Mouse (Mus musculus): ENCODE data around the gene Arnt2.

Gene Arnt2

DNA sequence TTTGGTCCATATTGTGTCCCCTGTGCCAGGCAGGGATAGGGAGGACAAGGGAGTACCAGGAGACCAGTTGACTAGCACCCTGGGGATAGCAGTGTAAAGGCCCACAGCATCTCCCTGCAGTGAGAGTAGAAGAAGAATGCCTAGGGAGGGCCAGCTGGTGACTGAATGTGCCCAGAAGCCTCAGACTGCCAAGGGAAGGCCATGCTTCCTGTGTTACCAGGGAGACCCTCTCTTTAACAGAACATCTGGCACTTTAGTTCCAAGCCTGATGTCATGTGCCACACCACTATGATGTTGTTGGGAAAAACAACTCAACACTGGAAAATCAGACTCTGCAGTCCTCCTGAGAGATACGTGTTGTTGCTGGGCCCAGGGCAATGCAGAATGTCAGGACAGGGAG lies 12.7 kb downstream of the Arnt2 start:
- DNase-seq (ENCODE audit: low spot score in 2 of 2): no peak

DNA sequence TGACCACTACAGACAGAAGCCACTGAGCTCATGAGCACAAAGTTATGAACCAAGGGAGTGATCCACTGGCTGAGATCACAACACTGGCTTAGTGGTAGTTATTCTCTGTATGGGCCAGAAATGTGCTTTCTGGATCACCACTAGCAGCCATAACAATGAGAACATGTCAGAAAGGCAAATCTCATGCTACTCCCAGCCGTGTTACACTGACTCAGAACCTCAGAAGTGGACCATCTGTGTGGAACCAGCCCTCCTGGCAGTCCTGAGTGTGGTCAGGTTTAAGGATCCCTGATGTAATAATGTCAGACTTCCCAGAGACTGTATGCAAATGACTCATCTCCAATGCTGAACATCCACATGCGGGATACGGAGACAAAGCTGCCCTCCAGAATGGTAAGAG lies 13.4 kb downstream of the Arnt2 start:
- DNase-seq (ENCODE audit: low spot score in 2 of 2): no peak

DNA sequence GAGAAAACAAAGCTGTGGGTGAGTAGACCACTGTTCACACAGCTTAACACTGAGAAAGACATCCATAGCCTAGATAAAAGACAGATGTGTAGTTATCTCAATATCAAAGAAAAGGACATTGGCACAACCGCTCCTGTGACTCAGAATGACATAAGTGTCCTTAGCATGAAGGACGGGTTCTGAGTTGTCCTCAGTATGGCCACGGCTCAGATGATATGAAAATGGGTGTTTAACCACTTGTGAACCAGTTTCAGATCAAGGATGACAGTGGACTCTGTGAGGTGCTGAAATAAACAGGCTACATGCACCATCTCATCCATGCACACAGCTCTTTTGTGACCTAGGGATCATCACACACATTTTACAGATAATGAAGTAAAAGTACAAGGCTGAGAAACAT lies 22.1 kb downstream of the Arnt2 start:
- no peak for DNase-seq (ENCODE audit: low spot score in 2 of 2)

DNA sequence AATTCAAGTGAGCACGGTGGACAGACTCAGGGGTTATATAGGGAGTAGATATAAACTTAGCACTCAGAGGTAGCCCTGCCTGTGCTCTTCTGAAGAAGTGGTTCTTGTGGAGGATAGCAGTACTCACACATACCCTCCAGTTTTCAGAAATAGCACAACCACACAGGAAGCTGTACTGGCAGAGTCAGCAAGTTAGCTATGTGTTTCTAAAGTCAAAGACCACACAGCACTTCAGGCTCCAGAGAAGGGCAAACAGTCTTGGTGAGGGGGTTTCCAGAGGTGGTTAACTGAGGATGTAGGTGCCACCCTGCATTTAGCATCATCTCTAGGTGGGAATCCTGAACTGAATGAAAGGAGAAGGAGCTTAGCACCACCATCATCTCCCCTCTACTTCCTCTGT lies 23.5 kb downstream of the Arnt2 start:
- no peak for DNase-seq (ENCODE audit: low spot score in 2 of 2)

DNA sequence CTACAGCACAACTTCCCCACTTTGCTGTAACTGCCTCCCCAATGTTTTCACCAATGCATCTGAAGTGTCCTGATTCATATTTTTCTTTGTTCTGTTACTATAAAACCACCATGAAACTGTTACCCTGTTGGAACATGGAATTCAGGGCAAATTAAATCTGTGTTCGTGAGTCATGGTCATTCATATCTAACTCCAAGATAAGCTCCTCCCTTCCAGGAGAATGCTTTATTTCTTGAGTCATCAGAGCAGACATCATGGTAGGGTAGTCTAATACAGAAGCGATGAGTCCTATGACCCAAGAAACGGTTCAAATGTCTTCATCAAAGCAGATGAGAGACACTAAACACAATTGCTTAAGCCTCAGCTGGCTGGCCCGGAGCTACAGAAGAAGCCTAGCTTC lies 25.2 kb downstream of the Arnt2 start:
- DNase-seq (ENCODE audit: low spot score in 2 of 2): no peak

DNA sequence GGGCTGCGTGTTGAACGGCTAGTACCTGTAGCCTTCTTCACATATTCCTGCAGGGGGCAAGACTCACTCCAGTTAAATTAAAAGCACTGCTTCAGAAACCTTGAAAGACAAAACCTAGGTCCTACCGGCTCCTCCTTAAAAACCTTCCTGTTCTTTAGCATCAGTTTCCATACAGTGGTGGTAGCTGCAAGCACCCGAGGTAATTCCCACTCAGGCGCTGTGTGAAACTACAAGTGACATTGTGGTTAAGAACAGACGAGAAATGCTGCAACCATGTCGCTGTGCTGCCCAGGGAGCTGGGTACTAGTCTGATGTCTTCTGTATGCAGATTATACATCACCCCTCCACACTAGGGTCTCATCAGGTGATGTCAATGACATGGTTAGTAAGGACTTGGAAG lies 25.9 kb downstream of the Arnt2 start:
- no peak for DNase-seq (ENCODE audit: low spot score in 2 of 2)

DNA sequence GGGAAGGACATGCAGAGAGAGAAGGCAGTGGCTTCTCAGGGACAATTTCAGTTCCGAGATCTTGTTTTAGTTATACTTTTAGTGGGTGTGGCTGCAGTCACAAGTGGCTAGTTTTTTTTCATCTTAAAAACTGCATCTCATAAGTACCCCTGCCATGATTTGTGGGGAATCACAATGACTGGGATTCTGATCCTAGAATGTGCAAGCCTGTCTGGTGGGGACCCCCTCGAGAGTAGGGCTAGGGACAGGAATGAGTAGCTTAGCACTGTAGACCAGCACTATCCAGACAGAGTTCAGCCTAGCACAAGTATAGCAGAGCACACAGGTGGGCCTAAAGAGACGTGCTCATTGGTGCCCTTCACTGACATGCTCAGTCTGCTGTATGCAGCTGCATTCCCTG lies 27.6 kb downstream of the Arnt2 start:
- no peak for DNase-seq (ENCODE audit: low spot score in 2 of 2)

DNA sequence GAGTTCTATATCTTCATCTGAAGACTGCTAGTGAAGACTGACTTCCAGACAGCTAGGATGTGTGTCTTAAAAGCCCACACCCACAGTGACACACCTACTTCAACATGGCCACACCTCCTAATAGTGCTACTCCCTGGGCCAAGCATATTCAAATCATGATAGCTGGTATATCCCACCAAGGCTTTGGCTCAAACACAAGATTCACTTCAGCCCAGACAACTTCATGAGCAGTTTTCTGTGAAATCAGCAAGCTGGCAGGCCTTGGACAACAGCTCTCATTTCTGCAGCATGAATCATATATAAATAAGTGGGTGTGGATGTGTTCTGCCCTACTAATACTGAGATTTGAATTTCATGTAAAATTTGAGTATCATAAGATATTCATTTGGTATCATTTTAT lies 29.2 kb downstream of the Arnt2 start:
- no peak for DNase-seq (ENCODE audit: low spot score in 2 of 2)

DNA sequence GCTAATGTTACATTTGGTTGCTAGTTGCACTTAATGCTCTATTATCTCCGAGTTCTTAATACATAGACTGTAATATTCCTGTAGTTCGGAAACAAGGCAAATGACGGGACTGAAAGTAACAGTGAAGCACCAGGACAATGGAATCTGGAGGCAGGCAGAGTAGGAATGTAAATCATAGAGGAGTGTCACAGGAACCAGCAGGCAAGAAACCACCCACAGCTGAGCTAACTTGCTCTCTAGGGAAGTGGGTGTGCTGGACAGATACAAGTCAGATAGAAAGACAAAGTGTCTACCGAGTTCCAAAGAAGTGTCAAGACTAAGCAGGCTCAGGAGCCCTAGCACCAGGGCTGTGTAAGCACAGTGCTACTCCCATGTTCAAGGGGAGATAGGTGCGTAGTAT lies 32.6 kb downstream of the Arnt2 start:
- no peak for DNase-seq (ENCODE audit: low spot score in 2 of 2)

DNA sequence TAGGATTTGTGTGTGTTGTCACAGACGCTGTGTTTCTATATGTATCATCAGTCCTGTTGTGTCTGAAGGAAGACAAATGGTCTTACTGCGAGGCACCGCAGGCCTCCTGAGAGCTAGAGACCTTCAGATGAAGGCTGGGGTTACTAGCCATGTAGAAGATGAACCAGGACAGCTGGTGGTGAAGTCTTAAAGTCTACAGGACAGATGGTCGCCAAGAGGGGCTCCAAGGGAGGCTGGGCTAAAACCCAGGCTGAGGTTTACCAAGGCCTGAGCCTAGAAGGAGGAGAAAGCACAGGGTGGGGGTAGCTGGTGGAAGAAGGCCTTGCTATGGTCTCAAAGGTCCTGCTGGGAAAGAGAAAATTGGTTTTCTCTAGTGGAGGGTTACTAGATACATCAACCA lies 36.3 kb downstream of the Arnt2 start:
- no peak for DNase-seq (ENCODE audit: low spot score in 2 of 2)

DNA sequence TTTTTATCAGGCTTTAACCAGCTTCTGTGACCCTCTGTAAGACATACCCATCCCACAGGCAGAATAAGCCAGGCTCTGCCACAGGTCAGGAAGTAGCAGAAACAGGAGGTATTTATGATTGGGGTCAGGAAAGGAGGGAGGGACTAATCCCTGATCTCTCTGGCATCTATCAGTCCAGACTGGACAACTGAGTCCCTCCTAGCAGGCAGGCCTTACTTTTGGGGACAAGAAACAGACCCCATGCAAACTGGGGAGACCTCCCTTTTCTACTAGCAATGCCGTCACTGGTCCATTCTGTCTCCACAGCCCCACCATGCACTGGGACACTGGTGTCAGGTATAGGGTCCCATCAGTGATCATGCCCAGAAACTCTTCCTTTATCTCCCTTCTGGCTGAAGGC lies 37.1 kb downstream of the Arnt2 start:
- no peak for DNase-seq (ENCODE audit: low spot score in 2 of 2)

DNA sequence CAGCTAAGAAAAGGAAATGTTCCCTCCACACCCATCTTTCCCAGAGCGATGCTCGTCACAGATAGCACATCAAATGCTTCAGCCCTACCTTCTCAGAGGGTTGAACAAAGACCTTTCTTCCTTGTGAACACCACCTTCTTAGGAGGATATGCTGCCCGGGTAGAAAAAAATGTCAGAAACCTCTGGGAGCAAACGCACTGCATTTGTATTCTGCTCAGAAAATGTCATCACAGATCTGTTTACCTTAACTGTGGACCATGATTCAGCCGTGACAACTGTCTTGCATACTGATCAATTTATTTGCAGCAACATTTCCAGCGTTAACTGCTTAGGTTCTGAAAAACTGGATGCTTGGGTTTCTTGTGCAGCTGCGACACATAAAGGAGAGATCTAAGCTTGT lies 37.7 kb downstream of the Arnt2 start:
- DNase-seq (ENCODE audit: low spot score in 2 of 2): no peak

DNA sequence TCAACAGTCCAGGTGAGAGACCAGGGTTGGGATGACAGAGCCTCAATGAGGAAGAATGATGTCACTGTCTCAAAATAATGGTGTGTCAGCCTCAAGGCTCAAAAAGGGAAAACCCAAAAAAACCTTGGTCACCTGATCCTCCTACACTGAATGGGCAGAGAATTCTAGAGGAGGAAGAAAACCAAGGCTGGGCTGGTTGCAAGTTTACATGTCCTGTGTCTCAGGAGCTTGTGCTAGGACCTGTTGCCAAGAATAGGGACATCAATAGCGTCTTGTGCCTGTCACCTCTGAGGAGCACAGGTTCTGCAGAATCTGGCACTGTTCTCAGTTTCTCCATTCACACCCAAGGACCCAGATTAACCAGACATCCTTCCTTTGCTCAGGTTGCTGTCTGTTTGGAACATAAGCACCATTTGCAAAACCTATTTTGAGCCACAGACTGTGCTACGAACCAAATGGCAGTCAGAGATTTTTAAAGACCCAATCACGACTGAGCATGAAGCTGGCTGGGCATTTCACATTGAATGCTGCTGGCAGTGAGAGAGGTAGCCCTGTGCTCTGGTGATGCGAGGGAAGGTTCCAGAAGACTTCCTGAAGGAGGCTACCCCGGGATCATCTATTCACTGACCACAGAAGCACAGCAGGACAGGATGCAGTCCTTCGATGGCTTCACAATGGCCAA lies 38.9 kb downstream of the Arnt2 start:
- DNase-seq (ENCODE audit: low spot score in 2 of 2): peak in 1 of 2 experiments; percentile 40

DNA sequence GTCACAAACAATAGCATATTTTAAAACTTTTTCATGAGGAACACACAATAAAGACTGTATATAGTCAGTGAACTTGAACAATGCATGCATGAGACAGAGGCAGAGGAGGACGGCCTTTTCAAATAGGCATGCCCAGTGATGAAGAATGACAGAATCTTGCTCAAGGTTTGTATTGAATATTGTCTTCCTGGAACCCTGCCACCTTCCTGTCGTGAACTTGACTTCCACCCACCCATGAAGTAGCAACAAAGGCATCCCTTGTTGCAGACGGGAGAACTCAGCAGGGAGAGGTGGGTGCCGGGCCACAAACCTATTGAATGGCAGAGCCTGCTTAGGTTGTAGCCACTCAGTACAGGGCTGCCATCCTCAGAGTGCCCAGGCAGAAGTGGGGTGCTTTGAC lies 43.7 kb downstream of the Arnt2 start:
- no peak for DNase-seq (ENCODE audit: low spot score in 2 of 2)

DNA sequence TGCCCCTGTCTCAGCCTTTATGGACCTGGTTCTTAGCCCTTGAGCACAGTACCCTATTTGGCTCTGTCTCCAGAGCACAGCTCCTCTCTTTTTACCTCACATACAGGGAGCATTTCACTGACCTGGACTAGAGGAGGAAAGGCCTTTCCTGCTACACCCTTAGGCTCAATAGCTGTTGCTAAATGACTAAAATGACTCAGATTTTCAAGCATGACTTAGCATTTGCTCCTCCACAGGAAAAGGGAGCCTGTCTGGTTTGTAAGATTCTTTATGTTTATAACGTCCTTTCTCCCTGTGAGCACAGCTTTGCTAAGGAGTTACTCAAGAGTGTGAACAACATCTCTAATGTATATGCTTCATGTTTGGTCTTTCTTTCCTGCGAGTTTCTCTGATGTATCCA lies 47.3 kb downstream of the Arnt2 start:
- no peak for DNase-seq (ENCODE audit: low spot score in 2 of 2)

DNA sequence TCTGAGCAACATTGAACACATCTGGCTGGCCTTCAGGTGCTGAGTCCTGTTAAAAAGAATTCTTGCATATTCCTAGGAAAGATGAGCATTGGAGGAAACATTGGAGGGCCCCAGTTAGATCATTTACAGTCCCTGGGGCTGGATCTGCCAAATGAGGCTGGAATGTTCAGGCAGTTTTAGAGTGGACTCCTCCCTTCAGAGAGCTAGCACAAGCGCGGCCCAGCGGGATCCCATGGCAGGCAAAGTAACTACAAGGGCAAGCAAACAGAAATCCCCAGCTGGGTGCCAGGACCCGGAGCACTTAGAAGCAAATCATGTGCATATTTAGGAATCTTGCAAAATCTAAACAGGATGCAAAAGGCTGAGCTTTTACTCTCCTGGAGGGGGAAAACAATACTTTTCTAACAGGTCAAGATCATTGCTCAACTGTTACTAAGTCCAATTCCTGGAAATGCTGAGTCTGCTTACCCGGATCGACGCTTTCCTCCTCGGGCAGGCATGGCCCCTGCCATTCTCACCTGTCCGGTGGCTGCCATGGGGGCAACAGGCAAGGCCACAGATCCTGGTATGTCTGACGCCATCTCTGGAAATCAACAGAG lies 48.8 kb downstream of the Arnt2 start:
- no peak for DNase-seq (ENCODE audit: low spot score in 2 of 2)

DNA sequence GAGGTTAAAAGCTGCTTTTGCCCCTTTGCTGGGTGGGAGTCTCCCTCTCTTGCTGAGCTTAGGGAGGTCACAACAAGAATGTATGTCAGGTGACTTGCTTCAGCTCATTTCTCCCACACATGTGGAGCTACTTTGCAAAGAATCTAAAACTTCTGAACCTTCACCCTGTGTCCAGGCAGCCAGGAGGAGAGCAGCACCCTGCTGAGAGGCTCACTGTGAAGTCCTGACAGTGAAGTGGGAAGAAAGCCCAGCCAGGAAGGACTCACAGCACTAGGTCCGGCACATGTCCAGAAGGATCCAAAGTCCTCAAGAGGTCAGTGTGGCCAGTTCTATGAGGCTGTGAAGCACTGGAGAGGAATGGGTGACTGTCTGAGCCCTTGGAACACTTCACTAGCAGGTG lies 51.5 kb downstream of the Arnt2 start:
- DNase-seq (ENCODE audit: low spot score in 2 of 2): no peak

DNA sequence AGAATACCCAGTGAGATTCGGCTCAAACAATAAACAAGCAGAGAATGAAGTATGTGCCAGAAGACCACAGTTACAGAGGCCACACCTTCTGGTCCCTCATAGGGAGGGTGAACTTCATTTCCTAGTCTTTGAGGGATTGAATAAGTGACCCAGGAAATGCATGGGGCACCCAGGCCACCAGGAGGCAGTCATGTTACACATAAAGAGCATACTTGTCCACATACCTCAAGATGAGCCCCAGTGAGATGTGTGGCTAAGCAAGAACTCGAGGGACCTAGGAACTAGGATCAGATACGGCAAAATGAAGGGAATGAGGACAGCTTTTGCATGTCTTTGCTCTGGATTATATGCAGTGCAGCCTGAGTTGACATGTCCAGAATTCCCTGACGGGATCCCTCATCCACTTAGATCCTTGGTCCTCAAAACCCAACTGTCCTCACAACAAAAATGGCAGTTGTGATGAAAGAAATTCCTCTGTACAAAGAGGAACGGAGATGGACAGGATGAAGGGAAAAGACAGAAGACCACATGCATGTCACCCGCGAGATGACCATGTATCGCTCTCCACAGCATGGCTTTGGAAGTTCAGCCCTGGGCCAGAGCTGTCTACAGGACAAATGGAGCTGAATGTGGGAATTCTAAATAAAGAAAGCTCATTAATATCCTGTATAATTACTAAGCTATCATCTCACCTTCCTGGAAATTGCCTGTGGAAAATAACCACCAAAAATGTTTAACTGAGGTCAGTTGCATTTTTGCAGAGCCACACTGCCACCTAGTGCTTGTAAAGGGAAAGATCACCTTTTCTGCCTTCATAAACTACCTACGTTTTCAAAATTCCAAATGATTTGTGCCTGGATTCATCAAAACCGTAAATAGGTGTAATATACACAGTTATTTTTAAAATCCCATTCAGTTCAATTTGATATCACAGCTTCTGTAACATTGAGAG lies 54.1 kb downstream of the Arnt2 start:
- peak in 1 of 2 experiments; percentile 56 for DNase-seq (ENCODE audit: low spot score in 2 of 2)

DNA sequence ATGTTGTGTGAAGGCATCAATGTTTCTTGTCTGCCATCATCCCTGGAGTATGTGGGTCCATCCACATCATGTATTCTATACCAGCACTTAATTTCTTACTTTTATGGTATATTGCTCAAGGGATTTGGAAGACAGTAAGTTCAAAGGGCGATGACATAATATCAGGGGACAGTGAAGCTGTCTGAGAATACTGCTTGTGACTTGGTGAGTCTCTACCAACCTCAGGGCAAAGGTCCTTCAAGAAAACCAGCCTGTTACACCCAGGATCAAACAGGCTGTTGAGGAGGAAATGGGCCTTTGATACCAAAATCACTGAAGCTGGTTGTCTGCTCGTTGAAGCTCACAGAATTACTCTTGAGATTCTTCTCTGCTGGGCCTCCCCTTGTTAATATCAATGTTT lies 55.1 kb downstream of the Arnt2 start:
- no peak for DNase-seq (ENCODE audit: low spot score in 2 of 2)

DNA sequence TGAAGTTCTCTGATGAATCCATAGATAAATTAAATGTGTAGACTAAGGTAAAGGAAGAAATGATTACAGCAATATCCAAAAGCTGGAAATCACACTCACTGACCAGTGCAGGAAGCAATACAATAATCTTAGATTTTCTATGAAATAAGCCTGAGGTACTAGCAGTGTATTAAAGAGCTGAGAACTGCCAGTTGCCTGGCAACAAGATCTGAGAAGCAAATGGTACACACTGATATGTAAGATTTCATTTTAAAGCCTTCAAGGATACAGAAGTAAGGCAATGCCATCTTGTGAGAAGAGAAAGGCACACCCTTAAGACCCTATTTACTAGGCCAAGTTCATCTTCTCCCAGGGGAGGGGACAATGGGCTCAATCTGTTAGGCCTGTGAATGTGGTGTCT lies 59.4 kb downstream of the Arnt2 start:
- DNase-seq (ENCODE audit: low spot score in 2 of 2): no peak

DNA sequence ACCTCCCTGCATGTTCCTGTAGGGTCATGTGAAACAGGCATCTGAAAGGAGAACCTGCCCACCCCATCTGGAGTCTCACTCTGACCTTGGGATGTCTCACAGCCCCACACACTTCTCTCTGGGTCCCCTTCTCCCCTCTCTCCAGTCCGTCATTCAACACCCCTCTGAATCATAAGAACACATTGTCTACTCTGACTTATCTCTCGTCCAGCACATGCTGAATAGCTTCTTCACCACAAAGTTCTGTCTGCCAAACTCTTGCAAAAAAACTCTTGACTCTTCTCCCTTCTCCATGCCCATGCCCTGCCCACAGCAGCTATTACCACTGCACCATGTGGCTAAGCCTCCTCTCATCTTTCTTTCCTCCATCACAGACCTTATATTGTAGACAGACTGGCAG lies 60.0 kb downstream of the Arnt2 start:
- DNase-seq (ENCODE audit: low spot score in 2 of 2): no peak

DNA sequence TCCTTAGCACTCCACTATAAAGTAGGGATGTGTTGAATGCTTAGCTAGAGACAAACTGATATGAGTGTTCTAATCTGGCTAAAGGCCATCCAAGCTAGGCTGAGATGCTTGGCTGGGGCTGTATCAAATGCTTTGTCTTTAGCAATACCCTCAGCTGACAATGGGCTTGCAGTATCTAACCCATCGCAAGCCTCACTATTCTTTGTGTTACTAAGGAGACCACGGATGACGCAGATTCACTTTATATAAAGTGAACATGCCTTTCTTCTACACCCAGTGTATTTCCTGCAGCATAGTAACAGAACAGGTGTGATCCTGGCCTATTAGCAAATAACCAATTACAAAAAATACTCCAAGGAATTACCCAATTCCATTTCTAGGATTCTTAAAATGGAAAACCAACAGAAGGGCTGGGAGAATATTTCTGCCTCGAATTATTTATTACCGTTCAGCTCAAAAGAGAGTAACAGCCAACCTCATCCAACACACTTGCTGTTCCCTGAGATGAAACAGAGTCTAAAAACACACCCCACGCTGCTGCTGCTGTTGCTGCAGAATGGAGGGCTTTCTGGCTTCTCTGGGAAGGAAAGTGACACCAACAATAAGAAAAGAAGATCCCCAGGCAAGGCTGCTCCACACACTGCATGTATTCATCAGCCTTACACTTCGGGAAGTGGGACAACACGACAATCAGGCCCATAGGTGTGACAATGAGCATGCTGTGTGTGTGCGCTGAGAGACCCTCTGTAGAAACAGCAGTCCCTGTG lies 61.6 kb downstream of the Arnt2 start:
- DNase-seq (ENCODE audit: low spot score in 2 of 2): no peak
